ENCODE assay signal across 8 mouse cellular contexts in the genomic region with DNA sequence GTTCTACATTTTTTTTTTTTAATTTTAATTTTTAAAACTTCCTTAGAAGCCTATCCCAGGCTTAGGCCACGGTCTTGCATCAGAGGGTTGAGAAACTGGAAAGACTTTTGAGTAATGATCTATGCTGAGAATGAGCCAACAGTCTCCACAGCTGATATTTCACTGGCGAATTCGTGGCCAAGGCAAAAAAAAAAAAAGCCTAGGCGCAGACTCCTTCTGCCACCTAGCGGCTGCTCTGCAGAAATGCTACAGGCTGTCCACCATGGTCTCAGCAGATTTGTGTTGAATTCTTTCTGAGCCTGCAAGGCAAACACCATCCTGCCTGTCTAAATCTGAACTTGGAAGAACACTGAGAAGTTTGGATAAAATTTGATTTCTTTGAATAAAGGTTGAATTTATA.
DNase-seq lines count a peak whose midpoint lies in the region; ATAC-seq and TF ChIP-seq lines count a peak whose summit lies in the region.

No protein-coding gene starts in this region.

- ATAC-seq in liver, embryonic 12.5 days: no peak

- intact Hi-C loops in heart, postnatal 36 days (cut with DNase I): loop anchor here (1.0 to 5.0 kb wide), 4 partner anchors 200 to 925 kb away; partner anchors contain the start of gene Elmo1

- TF ChIP-seq POLR2A in liver, adult 2 months (IDR thresholded peaks at IDR 0.05; ENCODE audit: extremely low read depth, insufficient read depth, low read length): no peak

- H3K4me1 ChIP-seq in liver, embryonic 12.5 days: no peaks in the 10 kb centered on the region
- H3K4me1 ChIP-seq in liver, adult 2 months (ENCODE audit: control insufficient read depth, insufficient read depth, low read length): no peaks in the 10 kb centered on the region

- no peak overlapping the region for H3K4me2 ChIP-seq in liver, embryonic 12.5 days

- no peak overlapping the region for H3K9ac ChIP-seq in liver, embryonic 12.5 days
- H3K9ac ChIP-seq in liver, adult 2 months (ENCODE audit: low read depth, low read length): no peak overlapping the region

- no peak overlapping the region for H3K27ac ChIP-seq in liver, embryonic 12.5 days
- no peak overlapping the region for H3K27ac ChIP-seq in liver, adult 2 months (replicated peaks; ENCODE audit: insufficient read depth, low read depth, low read length)

- no peaks in the 10 kb centered on the region for H3K27me3 ChIP-seq in liver, embryonic 12.5 days (replicated peaks)
- H3K27me3 ChIP-seq in liver, adult 2 months (ENCODE audit: control insufficient read depth, insufficient read depth, low read length): no peaks in the 10 kb centered on the region

- peak; percentile 88 for TF ChIP-seq CTCF in liver, adult 2 months (IDR thresholded peaks at IDR 0.05; ENCODE audit: low read depth, low read length)

- H3K79me2 ChIP-seq in liver, adult 2 months (ENCODE audit: control insufficient read depth, insufficient read depth, low read length): no peaks in the 10 kb centered on the region

- 2% methylated on average over 5 of the region's 5 CpGs for WGBS in liver, embryonic 12.5 days (ENCODE audit: insufficient replicate concordance)
- WGBS in liver, adult 2 months: 1% methylated on average over 5 of the region's 5 CpGs

- no peaks in the 10 kb centered on the region for H3K9me3 ChIP-seq in liver, embryonic 12.5 days (replicated peaks)

- H3K36me3 ChIP-seq in liver, embryonic 12.5 days: no peaks in the 10 kb centered on the region
- no peaks in the 10 kb centered on the region for H3K36me3 ChIP-seq in liver, adult 2 months (ENCODE audit: control insufficient read depth, insufficient read depth, low read length)

- H3K4me3 ChIP-seq in liver, embryonic 12.5 days: no peak overlapping the region
- H3K4me3 ChIP-seq in liver, adult 2 months (ENCODE audit: insufficient read depth, low read depth, low read length): no peak overlapping the region

- peak; percentile 44 for DNase-seq in liver
- DNase-seq in R1 (ENCODE audit: low read depth, low spot score): peak; percentile 48
- DNase-seq in embryo, embryonic 11 days: peak; percentile 76
- peak; percentile 47 to 52 for DNase-seq in heart, postnatal 36 days
- DNase-seq in liver, adult 2 months (ENCODE audit: extremely low read depth, low read depth, low spot score): peak; percentile 72
- peak; percentile 73 for DNase-seq in naive thymus-derived CD4-positive, alpha-beta T cell, adult 2 months (ENCODE audit: low read depth)
- DNase-seq in thymus, postnatal 4 days: peak; percentile 65
